Mouse (Mus musculus): ENCODE measurements at regions not wholly inside any gene's neighbourhood (a gene's known extent, or its start where the extent isn't known, plus 50 kb on each side); places are given as distances from the start of the nearest gene placed in this dataset.

GRCm38 (mm10) chr13:51332271-51332670, 76.2 kb upstream of the S1pr3 start:
- TF ChIP-seq CTCF (IDR thresholded peaks at IDR 0.05; ENCODE audit: control insufficient read depth, insufficient read depth, insufficient read length) = no peak
- no peak for TF ChIP-seq CEBPB (IDR thresholded peaks at IDR 0.05; ENCODE audit: low read depth)
- no peak for TF ChIP-seq USF1 (IDR thresholded peaks at IDR 0.05; ENCODE audit: low read depth)
